8 mouse cellular contexts compared by ENCODE assay signal in genomic region chr10:61605851-61606250, GRCm38 (mm10). TPM values are rescaled to one million over a fixed set of nuclear protein-coding genes. Genes with fewer than 3 reads are reported as not detected.
DNase-seq lines count a peak whose midpoint lies in the region; ATAC-seq and TF ChIP-seq lines count a peak whose summit lies in the region.

No protein-coding gene starts in this region.

- WGBS in hindbrain, embryonic 14.5 days, result 22% methylated on average over 8 of the region's 8 CpGs
- 17% methylated on average over 8 of the region's 8 CpGs for WGBS in hindbrain, embryonic 12.5 days
- 13% methylated on average over 8 of the region's 8 CpGs for WGBS in stomach, postnatal 0 days

- no peak for TF ChIP-seq EP300 in stomach, postnatal 0 days (optimal IDR thresholded peaks at IDR 0.05)

- no peak overlapping the region for H3K4me2 ChIP-seq in hindbrain, embryonic 14.5 days (replicated peaks)
- H3K4me2 ChIP-seq in hindbrain, embryonic 12.5 days (replicated peaks), result no peak overlapping the region
- no peak overlapping the region for H3K4me2 ChIP-seq in stomach, postnatal 0 days (replicated peaks; ENCODE audit: low read depth)

- no peak overlapping the region for H3K9ac ChIP-seq in hindbrain, embryonic 14.5 days
- no peak overlapping the region for H3K9ac ChIP-seq in hindbrain, embryonic 12.5 days
- H3K9ac ChIP-seq in stomach, postnatal 0 days (ENCODE audit: low read length), result no peak overlapping the region

- peak; percentile 78 for DNase-seq in hindbrain, embryonic 14.5 days (ENCODE audit: low spot score)
- DNase-seq in kidney, adult 8-10 months, result peak; percentile 31 to 62
- peak; percentile 81 for DNase-seq in stomach, postnatal 0 days (ENCODE audit: low spot score)

- H3K36me3 ChIP-seq in hindbrain, embryonic 14.5 days (replicated peaks; ENCODE audit: control insufficient read depth, insufficient read depth), result no peaks in the 10 kb centered on the region
- no peaks in the 10 kb centered on the region for H3K36me3 ChIP-seq in hindbrain, embryonic 12.5 days
- H3K36me3 ChIP-seq in E14TG2a.4 (ENCODE audit: insufficient read depth, low read length), result no peaks in the 10 kb centered on the region
- H3K36me3 ChIP-seq in stomach, postnatal 0 days (ENCODE audit: control insufficient read depth, insufficient read depth, low read length), result no peaks in the 10 kb centered on the region

- TF ChIP-seq POLR2A in bone marrow macrophage, adult 2 months (IDR thresholded peaks at IDR 0.05; ENCODE audit: borderline replicate concordance, low read depth, low read length), result no peak

- no peak for ATAC-seq in hindbrain, embryonic 14.5 days (ENCODE audit: low FRiP score)
- no peak for ATAC-seq in hindbrain, embryonic 12.5 days (ENCODE audit: low FRiP score)
- peak; percentile 60 for ATAC-seq in erythroid progenitor cell, adult 5-6 weeks (replicated peaks; ENCODE audit: low FRiP score, poor library complexity, severe bottlenecking)
- peak; percentile 78 for ATAC-seq in megakaryocyte, adult 5-6 weeks (ENCODE audit: poor library complexity, severe bottlenecking)
- ATAC-seq in stomach, postnatal 0 days (ENCODE audit: low FRiP score, low TSS enrichment), result peak; percentile 26; the same call in 1 of the 2 replicates

- H3K27ac ChIP-seq in hindbrain, embryonic 14.5 days, result no peak overlapping the region
- no peak overlapping the region for H3K27ac ChIP-seq in hindbrain, embryonic 12.5 days
- no peak overlapping the region for H3K27ac ChIP-seq in bone marrow macrophage, adult 2 months (ENCODE audit: insufficient read depth, low read depth, low read length)
- H3K27ac ChIP-seq in stomach, postnatal 0 days (replicated peaks), result no peak overlapping the region

- TF ChIP-seq CTCF in E14TG2a.4 (conservative IDR thresholded peaks at IDR 0.05; ENCODE audit: low read length), result peak; percentile 60
- TF ChIP-seq CTCF in bone marrow macrophage, adult 2 months (IDR thresholded peaks at IDR 0.05; ENCODE audit: low read depth, low read length), result peak; percentile 57
- peak; percentile 80 for TF ChIP-seq CTCF in stomach, postnatal 0 days (IDR thresholded peaks at IDR 0.05; ENCODE audit: low read depth)

- H3K4me3 ChIP-seq in hindbrain, embryonic 14.5 days (replicated peaks; ENCODE audit: low read length), result no peak overlapping the region
- no peak overlapping the region for H3K4me3 ChIP-seq in hindbrain, embryonic 12.5 days
- no peak overlapping the region for H3K4me3 ChIP-seq in E14TG2a.4 (replicated peaks; ENCODE audit: low read length)
- H3K4me3 ChIP-seq in bone marrow macrophage, adult 2 months (ENCODE audit: insufficient read depth, low read length), result no peak overlapping the region
- no peak overlapping the region for H3K4me3 ChIP-seq in stomach, postnatal 0 days (ENCODE audit: low read depth, low read length)

- no peaks in the 10 kb centered on the region for H3K4me1 ChIP-seq in hindbrain, embryonic 14.5 days (replicated peaks; ENCODE audit: control insufficient read depth, insufficient read depth, low read length)
- no peaks in the 10 kb centered on the region for H3K4me1 ChIP-seq in hindbrain, embryonic 12.5 days
- H3K4me1 ChIP-seq in E14TG2a.4 (replicated peaks; ENCODE audit: low read depth, low read length), result peaks cover 13% of the 10 kb centered on the region
- peaks cover 3% of the 10 kb centered on the region; the same call in 1 of the 2 replicates for H3K4me1 ChIP-seq in bone marrow macrophage, adult 2 months (ENCODE audit: control insufficient read depth, insufficient read depth, low read length)
- H3K4me1 ChIP-seq in stomach, postnatal 0 days (replicated peaks; ENCODE audit: control insufficient read depth, insufficient read depth), result no peaks in the 10 kb centered on the region

- no peaks in the 10 kb centered on the region for H3K27me3 ChIP-seq in hindbrain, embryonic 14.5 days (ENCODE audit: control insufficient read depth, insufficient read depth, low read length)
- peaks cover 7% of the 10 kb centered on the region; the same call in 1 of the 2 replicates for H3K27me3 ChIP-seq in hindbrain, embryonic 12.5 days
- peaks cover 32% of the 10 kb centered on the region for H3K27me3 ChIP-seq in E14TG2a.4 (ENCODE audit: insufficient read depth, low read length)
- no peaks in the 10 kb centered on the region for H3K27me3 ChIP-seq in stomach, postnatal 0 days (ENCODE audit: control insufficient read depth, insufficient read depth, low read length)

- no peaks in the 10 kb centered on the region for H3K9me3 ChIP-seq in hindbrain, embryonic 14.5 days (ENCODE audit: control insufficient read depth, low read length)
- H3K9me3 ChIP-seq in hindbrain, embryonic 12.5 days (replicated peaks), result no peaks in the 10 kb centered on the region
- H3K9me3 ChIP-seq in E14TG2a.4 (ENCODE audit: low read length), result no peaks in the 10 kb centered on the region
- H3K9me3 ChIP-seq in stomach, postnatal 0 days (ENCODE audit: control insufficient read depth, low read length), result no peaks in the 10 kb centered on the region

RNA-seq across cellular contexts. Expression of gene Npffr1, which starts 10.6 kb away (rescaled TPM):
- polyA plus RNA-seq in hindbrain, embryonic 14.5 days (2014; fragmentation: Nextera tagmentation; extraction: Ambion mirVana), result 0.96 and 1.2 TPM in 2 replicates
- polyA plus RNA-seq in hindbrain, embryonic 12.5 days (2016; fragmentation: Nextera tagmentation; extraction: Ambion mirVana), result 0.25 TPM in 2 replicates
- not detected in 2 replicates for polyA plus RNA-seq in bone marrow macrophage, adult 2 months (2012; ENCODE audit: insufficient read depth, insufficient read length, missing spikeins)
- not detected in 2 replicates for total RNA-seq in erythroid progenitor cell, adult 5-6 weeks (2015; ENCODE audit: low replicate concordance)
- not detected in 2 replicates for total RNA-seq in erythroid progenitor cell, adult 5-6 weeks (2017; ENCODE audit: low replicate concordance)
- total RNA-seq in megakaryocyte, adult 5-6 weeks (2015), result not detected in 2 replicates
- total RNA-seq in megakaryocyte, adult 5-6 weeks (2017), result not detected in 2 replicates
- polyA plus RNA-seq in stomach, postnatal 0 days (2015; fragmentation: Nextera tagmentation; extraction: Ambion mirVana), result 0.07 and 0.08 TPM in 2 replicates

RNA-seq across cellular contexts. Expression of gene Ppa1, which starts 42.5 kb away (rescaled TPM):
- 191 and 213 TPM in 2 replicates for polyA plus RNA-seq in hindbrain, embryonic 14.5 days (2014; fragmentation: Nextera tagmentation; extraction: Ambion mirVana)
- polyA plus RNA-seq in hindbrain, embryonic 12.5 days (2016; fragmentation: Nextera tagmentation; extraction: Ambion mirVana), result 193 and 196 TPM in 2 replicates
- 6.5 and 8.1 TPM in 2 replicates for polyA plus RNA-seq in bone marrow macrophage, adult 2 months (2012; ENCODE audit: insufficient read depth, insufficient read length, missing spikeins)
- 13.8 and 15.1 TPM in 2 replicates for total RNA-seq in erythroid progenitor cell, adult 5-6 weeks (2015; ENCODE audit: low replicate concordance)
- 7.0 and 17.5 TPM in 2 replicates for total RNA-seq in erythroid progenitor cell, adult 5-6 weeks (2017; ENCODE audit: low replicate concordance)
- total RNA-seq in megakaryocyte, adult 5-6 weeks (2015), result 14.1 and 27.8 TPM in 2 replicates
- 30.9 and 31.3 TPM in 2 replicates for total RNA-seq in megakaryocyte, adult 5-6 weeks (2017)
- 117 and 124 TPM in 2 replicates for polyA plus RNA-seq in stomach, postnatal 0 days (2015; fragmentation: Nextera tagmentation; extraction: Ambion mirVana)

Comparison
In these comparisons a context has a peak if more than half of its experiments do, and no peak if none do; other contexts are left out.
1. ATAC-seq: peak in erythroid progenitor cell, adult 5-6 weeks (single experiment), megakaryocyte, adult 5-6 weeks (single experiment) and stomach, postnatal 0 days (single experiment); none in hindbrain, embryonic 14.5 days (single experiment) and hindbrain, embryonic 12.5 days (single experiment).
2. RNA of gene Ppa1, which starts 42.5 kb away (polyA plus RNA-seq): 193 to 196 TPM in hindbrain, embryonic 12.5 days, 191 to 213 TPM in hindbrain, embryonic 14.5 days and 117 to 124 TPM in stomach, postnatal 0 days; 6.5 to 8.1 TPM in bone marrow macrophage, adult 2 months; every median in the first group is over 10 times any median in the second.
3. Peak in every context shown above with its lines, with median percentiles within 50 percentile points of each other: DNase-seq and CTCF ChIP-seq.